Mouse (Mus musculus) myocyte (in vitro differentiated cells): ENCODE measurements around the gene Frmpd1.

Source experiments
- E2F4 ChIP-seq: IDR thresholded peaks from one replicate; pipeline ENCODE4 v1.6.1; 2011; ENCODE audit warnings: mild to moderate bottlenecking, control low read depth, moderate library complexity; ENCODE audit not compliant: insufficient read depth
- MAX ChIP-seq: IDR thresholded peaks from one replicate; pipeline ENCODE4 v1.6.1; 2011; ENCODE audit warnings: low read depth, mild to moderate bottlenecking, control low read depth
- POLR2A ChIP-seq: IDR thresholded peaks from one replicate; pipeline ENCODE4 v1.6.1; 2011; ENCODE audit warnings: low read depth, mild to moderate bottlenecking, control low read depth, moderate library complexity; ENCODE audit not compliant: insufficient read length

DNA sequence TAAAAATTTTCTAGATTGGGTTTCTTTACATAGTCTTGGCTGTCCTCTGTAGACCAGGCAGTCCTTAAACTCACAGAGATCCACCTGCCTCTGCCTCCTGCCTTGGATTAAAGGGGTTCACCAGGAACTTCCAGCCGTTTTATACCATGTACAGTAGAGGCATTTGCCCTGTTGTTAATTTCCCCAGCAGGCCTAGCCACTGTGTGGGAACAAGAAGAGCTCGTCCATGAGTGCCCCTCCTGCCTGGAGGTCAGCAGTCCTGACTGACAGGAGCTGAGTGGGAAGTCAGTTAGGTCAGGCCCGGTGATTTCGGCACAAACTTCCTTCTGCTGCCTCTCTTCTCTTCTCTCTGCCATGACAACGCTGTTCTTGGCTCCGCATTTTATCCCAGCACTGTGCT lies 123.9 kb downstream of the Frmpd1 start:
- TF ChIP-seq POLR2A (no peak), E2F4 (no peak), MAX (no peak)
